Mouse (Mus musculus) mature B cell (primary cell): ENCODE data around the gene Map4k1.

Source experiments
- in situ Hi-C: fragments of 300-500 bp; cut with MboI; formaldehyde crosslinking; loops from 2 replicates; pipeline ENCODE4 v1.14.3; 2019

Gene Map4k1

DNA sequence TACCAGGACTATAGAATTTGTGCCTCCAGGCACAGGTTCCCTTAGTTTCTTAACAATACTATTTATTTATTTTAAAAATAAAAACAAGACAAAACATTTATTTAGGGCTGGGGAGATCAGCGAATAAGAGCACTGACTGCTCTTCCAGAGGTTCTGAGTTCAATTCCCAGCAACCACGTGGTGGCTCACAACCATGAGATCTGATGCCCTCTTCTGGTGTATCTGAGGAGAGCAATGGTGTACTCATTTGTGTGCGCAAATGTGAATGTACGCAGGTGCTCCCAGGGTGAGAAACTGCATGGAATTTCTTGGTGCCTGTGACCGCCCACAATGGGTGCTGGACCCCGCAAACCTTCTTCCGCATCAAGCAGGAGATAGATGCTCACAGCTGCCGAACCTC, 8.8 kb upstream of the Map4k1 start:
- in situ Hi-C loops = loop anchor here (5.0 kb wide), 1 partner anchor 34 kb away; no protein-coding TSS in a partner anchor

- in situ Hi-C loops = no loop called here
Observed at GRCm38 (mm10) chr7:28977556-28977955, 4.3 kb upstream of the Map4k1 start.

DNA sequence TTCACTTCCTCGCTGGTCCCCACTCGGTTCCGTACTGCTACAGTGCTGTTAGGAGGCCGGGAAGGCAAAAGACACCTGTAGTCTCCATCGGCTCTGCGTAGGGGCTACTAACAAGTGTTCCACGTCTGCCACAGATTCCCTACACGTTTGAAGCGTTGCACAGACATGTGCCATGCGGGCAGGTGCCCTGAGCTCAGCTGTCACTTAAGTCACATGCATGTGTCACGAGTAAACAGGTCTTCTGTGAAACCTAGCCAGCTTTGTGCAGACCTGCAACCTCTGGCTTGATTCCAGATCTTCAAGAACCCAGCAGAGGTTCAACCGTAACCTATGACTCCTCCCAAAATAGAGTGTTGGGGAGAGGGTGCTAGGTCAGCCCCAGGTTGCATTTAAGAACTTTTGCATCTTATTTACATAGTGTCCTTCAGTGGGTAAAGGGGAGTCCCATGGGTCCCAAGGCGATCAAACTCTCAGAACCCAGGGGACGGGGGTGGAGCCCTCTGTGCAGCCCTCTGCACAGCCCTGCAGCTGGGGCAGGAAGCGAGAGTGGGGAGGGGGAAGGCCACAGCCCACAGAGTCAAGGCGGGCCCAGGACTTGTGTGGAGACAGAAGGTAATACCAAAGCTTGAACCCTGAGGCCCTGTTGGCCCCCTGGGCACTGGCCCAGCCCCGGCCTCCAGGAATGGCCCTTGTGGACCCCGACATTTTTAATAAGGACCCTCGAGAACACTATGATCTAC, 594 bp downstream of the Map4k1 start:
- in situ Hi-C loops = no loop called here

DNA sequence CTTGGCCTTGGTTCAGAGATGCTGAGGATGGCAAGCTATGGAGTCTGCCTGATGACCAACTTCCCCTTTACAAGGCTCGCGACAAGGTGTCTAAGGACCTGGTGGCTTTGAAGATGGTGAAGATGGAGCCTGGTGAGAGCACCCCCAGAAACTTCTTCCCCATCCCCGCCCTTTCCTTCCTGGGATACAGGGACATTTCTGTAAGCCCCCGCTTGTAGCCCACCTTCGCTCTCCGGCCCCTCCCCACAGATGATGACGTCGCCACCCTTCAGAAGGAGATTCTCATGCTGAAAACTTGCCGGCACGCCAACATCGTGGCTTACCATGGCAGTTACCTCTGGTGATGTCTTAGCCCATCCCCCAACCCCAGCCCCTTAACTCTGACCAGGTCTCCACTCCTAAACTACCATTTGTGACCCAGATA, 1.3 kb downstream of the Map4k1 start:
- in situ Hi-C loops = no loop called here

- in situ Hi-C loops = no loop called here
Observed at GRCm38 (mm10) chr7:28983849-28984248, 2.0 kb downstream of the Map4k1 start.

DNA sequence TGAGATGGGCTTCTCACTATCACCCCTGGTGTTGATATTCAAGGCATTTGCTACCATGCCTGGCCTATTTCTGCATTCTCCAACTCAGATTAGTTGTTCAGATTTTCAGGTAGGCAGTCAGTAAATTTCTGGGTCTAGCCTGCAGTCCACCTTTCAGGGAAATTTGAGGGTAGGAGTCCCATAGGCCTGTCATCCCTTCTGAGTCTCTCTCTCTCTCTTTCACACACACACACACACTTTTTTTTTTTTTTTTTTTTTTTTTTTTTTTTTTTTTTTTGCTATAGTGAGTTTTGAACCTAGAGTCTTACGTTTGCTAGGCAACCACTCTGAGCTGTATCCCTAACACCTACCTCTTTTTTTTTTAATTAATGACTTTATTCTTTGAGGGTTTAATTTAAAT, 2.6 kb downstream of the Map4k1 start:
- in situ Hi-C loops = no loop called here

GRCm38 (mm10) chr7:28985207-28985606, 3.4 kb downstream of the Map4k1 start:
- in situ Hi-C loops = no loop called here

- in situ Hi-C loops = no loop called here
Observed at GRCm38 (mm10) chr7:28990766-28991273, 9.0 kb downstream of the Map4k1 start.

DNA sequence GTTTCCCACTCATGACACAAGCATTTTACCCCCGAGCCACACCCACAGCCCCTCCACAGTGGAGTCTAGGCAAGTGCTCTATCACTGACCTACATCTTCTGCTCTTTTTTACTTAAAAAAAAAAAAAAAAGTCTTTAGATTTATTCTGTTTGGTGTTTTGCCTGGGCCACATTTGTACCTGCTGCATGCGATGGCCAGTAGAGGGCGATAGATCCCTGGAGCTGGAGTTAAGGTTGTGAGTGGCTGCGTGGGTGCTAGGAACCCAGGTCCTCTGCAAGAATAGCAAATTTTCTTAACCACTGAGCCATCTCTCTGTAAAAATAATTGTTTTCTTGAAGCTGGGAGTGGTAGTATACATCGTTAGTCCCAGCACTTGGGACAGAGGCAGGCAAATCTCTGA, 9.8 kb downstream of the Map4k1 start:
- in situ Hi-C loops = no loop called here

DNA sequence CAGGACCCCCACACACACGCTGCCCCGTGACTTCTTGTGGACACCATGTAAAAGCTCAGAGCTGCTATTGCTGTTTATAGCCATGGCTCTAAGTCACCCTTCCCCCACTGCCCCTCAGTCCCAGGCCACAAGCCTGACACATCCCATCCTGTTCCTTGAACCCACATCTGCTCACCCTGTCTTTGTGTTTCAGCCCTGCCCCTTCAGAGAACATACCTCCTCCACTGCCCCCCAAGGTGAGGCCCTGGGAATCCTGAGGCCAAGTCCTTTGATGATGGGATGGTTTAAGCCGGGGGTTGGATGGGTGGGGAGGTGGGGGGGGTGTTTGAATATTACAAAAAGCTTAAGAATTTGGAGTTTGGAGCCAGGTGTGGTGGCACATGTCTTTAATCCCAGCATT, 11.1 kb downstream of the Map4k1 start:
- in situ Hi-C loops = no loop called here

DNA sequence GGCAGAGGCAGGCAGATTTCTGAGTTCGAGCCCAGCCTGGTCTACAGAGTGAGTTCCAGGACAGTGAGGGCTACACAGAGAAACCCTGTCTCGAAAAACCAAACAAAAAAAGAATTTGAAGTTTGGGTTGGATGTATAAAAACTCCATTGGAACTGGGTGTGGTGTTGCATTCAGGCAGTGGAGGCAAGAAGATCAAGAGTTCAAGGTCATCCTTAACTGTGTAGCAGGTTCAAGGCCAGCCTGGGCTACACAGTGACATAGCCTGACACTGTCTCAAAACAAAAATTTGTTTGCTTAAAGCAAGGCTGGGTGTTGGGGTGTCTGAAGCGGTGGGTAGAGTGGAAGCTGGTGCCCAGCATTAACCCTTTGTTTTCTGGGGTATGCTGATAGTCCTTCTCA, 11.6 kb downstream of the Map4k1 start:
- in situ Hi-C loops = no loop called here

- in situ Hi-C loops = no loop called here
Observed at GRCm38 (mm10) chr7:29000651-29001605, 19.1 kb downstream of the Map4k1 start.

DNA sequence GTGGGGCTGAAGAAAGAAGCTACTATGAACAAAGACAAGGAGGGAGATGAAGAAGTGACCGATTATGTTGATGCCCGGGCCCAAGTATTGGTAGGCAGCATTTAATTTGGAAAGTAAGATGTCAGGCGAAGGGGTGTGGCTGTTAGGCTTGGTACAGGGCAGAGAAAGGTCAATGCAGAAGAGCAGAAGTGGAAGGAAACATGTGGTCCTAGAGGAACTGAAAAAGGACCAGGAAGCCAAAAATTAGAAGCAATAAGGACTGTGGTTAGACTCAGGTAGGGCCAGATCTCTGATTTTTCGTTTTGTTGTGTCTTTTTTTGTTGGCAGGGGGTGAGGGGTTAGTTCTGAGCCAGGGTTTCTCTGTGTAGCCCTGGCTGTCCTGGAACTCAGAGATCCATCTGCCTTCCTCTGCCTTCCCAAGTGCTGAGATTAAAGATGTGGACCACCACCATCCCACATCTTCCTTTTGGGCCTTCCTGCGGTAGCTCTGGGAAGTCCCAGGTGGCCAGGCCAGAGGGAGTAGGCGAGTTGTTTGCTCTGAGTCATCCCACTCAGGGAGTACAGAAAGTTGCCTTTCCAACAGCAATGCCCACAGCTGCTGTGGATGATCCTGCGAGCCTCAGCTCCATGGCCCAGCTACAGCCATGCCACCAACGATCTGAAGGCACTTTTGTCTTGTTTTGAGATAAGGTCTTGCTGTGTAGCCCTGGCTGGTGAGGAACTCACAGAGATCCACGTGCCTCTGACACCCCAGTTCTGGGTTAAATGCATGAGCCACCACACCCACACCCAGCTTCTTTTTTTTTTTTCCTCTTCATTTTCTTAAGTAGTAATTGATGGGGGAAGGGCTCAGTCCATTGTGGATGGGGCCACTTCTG, 25.6 kb downstream of the Map4k1 start:
- in situ Hi-C loops = loop anchor here (5.0 kb wide), 1 partner anchor 35 kb away; no protein-coding TSS in a partner anchor

DNA sequence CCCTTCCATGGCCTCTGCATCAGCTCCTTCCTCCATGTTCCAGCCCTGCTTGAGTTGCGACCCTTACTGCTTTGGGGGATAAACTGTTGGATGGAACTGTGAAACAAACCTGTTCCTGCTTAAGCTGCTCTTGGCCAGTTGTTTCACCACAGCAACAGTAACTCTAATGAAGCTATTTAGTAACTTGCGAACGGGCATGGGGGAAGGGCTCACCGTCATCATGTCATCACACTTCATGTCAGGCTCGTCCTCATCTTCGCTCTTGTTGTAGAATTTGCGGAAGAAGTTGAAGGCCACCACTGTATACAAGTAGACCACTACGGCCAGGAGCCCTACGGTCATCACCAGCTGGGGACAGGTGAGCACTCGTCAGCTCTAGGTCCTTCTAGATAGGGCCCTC, 26.3 kb downstream of the Map4k1 start:
- in situ Hi-C loops = loop anchor here (5.0 kb wide), 1 partner anchor 36 kb away; no protein-coding TSS in a partner anchor

DNA sequence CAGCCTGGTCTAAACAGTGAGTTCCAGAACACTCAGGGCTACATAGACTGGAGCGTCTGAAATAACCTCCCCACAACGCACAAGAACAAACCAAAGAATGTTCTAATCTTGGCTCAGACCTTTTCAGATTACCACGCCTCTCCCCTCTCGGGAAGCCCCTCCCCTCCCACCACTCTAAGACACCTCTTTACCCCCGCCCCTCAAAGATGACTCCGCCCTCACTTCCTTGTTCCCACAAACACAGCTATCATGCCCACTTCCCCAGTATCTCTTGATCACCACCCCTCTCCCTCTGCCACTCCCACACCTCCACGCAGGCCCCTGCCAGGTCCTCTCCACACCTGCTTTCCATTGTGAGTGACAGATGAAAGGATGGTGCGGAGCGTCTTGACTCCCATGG, 26.9 kb downstream of the Map4k1 start:
- in situ Hi-C loops = loop anchor here (5.0 kb wide), 1 partner anchor 36 kb away; no protein-coding TSS in a partner anchor

DNA sequence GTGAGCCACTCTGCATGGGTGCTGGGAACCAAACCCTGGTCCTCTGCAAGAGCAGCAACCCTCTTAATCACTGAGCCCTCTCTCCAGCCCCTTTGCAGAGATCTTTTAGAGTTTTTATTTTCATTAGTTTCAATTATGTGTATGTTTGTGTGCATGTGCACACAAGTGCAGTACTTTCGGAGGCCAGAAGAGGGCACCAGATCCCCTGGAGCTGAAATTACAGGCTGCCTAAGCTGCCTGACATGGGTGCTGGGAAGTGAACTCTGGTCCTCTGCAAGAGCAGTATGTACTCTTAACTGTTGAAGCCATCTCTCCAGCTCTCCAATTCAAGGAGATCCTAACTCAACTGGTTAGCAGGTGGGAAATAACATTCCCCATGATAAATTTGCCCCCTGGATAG, 33.1 kb downstream of the Map4k1 start:
- in situ Hi-C loops = no loop called here

GRCm38 (mm10) chr7:29016440-29016839, 34.6 kb downstream of the Map4k1 start:
- in situ Hi-C loops = no loop called here

- in situ Hi-C loops = no loop called here
Observed at GRCm38 (mm10) chr7:29017222-29017621, 35.4 kb downstream of the Map4k1 start.

GRCm38 (mm10) chr7:29019447-29020220, 37.8 kb downstream of the Map4k1 start:
- in situ Hi-C loops = no loop called here

DNA sequence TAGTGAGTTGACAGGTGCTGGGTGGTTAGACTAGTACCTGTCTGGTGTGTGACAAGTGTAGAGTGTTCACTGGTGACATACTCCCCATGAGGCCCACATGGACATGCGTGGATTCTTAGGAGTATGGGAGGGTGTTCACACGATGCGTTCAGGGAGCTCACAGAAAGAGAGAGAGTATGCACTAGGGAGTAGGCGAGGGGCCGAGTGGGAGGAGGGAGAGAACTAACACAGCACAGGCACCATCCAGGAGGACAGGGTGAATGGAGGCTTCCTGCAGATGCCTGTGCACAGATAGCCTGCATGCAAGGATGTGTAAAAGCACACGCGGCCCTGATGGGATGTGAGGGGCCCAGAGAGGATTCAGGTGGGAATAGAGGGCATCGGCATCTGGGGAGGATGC, 40.6 kb downstream of the Map4k1 start:
- in situ Hi-C loops = no loop called here

- in situ Hi-C loops = no loop called here
Observed at GRCm38 (mm10) chr7:29023514-29023913, 41.7 kb downstream of the Map4k1 start.
